Mouse (Mus musculus): ENCODE results near the gene Fmo6. TPM values are rescaled to one million over a fixed set of nuclear protein-coding genes. Genes with fewer than 3 reads are reported as not detected.

The Fmo6 gene
- total RNA-seq (2021) = not detected
- long read RNA-seq, experiment 1 = 0 reads
- long read RNA-seq, experiment 2 = 0 reads

DNA sequence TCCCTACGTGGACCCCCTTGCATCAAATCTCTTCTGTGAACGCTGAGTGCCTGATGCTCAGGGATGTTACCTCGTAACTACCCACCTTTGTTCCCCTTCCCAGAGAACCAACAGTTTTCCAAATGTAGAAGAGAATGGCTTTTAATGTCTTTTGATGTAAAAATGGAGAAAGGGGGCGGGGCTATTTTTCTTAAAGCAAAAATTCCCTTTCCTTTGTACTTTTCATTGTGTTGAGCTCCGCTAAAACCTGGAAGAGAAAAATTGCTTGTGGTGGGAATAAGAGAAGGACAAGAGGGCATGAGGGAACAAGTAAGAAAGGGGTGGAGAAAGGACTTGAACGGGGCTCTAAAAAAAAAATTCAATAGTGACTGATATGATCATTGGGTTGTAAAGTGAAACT lies at the start of gene Fmo6:
Gene Fmo6 (minus strand): TSS at position 101 of the 400 bp plus-strand sequence.
- DNase-seq (ENCODE audit: low spot score in 2 of 2) = no peak

DNA sequence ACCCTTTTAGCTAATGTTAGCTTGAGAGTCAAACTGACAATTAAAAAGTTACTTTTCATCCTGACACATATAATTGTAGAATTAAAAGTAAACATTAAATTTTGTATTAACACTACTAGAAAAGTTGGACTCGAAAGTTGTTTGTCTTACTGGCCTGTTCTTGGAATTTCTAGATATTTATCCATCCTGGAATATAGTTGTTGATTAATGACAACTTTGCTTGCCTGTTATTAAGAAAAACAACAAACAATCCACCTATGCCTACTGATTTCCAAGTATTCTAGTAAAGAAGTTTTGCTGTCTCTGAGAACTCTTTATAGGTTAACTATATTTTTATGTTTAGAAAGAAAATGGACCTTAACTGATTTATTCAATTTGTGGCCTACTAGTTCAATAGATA lies 49.5 kb upstream of the Fmo6 start:
- no peak for DNase-seq (ENCODE audit: low spot score in 2 of 2)

DNA sequence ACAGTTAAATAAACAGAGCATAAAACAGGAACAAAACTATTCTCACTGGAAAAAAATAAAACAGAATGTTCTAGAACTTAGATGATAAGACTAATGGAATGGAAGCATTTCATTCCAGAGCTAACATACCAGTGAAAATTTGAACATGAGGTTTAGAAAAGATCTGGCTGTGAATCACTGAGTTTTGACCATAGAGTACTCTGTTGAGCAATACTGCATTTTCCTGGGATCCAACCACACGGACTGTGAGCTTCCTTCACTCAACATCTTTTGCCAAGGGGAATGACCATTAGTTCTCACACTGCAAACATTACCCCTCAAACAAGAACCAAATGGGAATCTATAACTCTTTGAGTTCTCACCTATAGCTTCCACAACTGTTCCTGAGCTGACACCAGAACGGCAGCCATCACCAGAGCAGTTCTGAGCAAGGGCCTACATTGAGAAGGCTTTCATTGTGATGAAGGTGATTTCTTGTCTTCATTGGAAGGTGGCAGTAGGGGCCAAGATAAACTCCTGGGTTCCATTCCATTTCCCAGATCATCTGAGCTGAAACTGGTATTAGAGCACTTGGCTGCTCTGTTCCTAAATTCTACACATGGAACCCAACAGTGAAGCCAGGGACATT lies 48.9 kb upstream of the Fmo6 start:
- no peak for DNase-seq (ENCODE audit: low spot score in 2 of 2)

DNA sequence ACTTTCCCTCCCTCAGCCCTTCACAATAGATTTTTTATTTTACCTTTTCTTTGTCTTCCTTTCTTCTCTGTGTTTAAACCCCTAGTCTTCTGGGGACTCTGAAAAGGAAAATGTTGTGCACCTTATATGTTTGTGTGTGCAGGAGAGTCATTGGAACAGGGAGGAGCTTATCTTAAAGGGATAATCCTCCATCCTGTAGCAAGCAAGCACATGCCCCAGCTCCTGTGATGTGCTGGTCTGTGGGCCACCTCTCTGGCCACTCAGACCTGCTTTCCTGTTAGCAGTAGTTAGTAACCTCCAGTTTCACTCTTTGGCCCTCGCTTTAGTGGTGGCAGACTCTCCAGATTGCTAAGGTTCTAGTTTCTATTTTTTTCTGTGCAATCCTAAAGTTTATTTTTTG lies 47.1 kb upstream of the Fmo6 start, which contains the start of gene Fmo3:
Gene Fmo3 (minus strand): TSS at position 101 of the 400 bp plus-strand sequence.
- DNase-seq (ENCODE audit: low spot score in 2 of 2) = no peak

DNA sequence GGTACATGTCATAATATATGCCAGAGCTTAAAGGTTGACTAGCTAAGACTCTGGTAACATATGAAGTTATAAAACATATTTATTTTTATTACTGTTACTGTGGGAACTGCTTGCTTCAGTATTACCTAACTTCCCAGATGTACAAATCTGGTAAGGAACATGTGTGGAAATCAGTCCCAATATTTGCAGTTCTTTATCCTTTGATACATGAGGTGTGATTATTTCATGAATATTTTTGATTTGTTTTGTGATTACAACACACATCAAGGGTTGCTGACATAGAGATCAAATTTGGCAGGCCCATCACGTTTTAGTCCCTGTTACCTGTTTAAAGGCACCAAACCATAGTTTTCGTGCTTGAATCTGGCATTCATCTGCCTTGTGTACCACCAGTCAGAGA lies 26.2 kb upstream of the Fmo6 start:
- no peak for DNase-seq (ENCODE audit: low spot score in 2 of 2)

DNA sequence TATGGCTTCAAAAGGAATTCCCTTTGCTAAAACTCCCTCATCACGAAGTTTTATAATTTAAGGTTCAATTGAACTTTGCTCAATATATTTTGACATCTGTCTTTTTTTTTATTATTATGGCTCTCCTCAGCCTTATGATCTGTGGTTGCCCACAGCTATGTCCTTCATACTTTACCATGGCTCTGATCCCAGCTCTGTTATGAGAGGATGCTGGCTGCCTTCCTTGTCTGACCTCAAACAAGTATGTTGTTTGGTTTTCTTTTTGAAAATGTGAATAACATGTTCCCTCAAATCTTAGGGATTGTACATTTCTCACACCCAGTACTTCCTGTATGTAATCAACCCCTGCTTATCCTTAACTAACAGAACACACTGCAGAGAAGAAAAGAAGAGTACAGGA lies 20.1 kb upstream of the Fmo6 start:
- no peak for DNase-seq (ENCODE audit: low spot score in 2 of 2)

DNA sequence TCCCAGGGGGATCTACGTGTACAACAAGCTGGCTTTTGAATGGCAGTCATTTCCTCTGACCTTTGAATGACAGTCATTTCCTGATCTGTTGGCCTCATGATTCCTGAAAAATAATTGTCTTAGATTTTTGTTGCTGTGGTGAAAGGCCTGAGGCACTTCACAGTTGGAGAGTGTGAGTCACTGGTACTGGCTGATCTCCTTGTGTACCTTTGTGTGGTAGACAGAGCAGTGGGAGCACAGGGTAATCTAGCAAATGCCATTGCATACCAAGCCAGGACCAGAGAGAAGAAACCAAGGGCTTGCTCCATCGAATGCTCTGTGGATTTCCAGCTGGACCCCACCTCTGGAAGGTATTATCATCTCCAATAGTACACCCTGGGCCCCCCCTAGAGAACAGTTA lies 15.8 kb upstream of the Fmo6 start:
- DNase-seq (ENCODE audit: low spot score in 2 of 2) = no peak

DNA sequence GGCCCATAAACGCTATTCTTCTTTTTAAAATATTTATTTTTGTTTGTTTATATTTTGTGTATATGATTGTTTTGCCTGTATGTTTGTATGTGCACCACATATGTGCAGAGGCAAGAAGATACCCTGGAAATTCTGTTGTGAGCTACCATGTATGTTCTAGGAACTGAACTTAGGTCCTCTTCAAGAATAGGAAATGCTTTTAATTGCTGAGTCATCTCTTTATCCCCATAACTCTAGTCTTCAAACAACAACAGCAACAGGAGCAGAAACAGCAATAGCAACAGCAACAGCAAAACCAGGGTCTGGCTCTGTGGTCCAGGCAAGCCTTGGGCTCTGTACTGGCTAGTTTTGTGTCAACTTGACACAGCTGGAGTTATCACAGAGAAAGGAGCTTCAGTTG lies 12.4 kb upstream of the Fmo6 start:
- no peak for DNase-seq (ENCODE audit: low spot score in 2 of 2)

DNA sequence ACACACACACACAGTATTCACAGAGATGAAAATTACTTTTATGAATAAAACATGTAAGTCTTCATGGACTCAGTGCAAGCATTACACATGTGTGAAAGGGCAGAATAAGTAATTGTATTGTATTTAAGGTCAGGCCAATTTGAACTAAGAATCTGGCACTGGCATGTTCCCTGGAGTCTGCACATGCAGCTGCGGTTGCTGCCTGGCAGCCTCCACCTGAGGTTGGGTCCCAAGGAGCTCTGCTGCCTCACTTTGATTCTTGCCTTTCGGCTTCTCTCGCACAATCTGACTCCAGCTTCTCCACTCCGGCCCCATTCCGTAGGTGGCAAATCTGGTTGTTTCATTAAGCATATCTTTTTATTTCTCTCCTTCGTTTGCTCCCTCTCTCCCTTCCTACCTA lies 10.6 kb upstream of the Fmo6 start:
- DNase-seq (ENCODE audit: low spot score in 2 of 2) = no peak

DNA sequence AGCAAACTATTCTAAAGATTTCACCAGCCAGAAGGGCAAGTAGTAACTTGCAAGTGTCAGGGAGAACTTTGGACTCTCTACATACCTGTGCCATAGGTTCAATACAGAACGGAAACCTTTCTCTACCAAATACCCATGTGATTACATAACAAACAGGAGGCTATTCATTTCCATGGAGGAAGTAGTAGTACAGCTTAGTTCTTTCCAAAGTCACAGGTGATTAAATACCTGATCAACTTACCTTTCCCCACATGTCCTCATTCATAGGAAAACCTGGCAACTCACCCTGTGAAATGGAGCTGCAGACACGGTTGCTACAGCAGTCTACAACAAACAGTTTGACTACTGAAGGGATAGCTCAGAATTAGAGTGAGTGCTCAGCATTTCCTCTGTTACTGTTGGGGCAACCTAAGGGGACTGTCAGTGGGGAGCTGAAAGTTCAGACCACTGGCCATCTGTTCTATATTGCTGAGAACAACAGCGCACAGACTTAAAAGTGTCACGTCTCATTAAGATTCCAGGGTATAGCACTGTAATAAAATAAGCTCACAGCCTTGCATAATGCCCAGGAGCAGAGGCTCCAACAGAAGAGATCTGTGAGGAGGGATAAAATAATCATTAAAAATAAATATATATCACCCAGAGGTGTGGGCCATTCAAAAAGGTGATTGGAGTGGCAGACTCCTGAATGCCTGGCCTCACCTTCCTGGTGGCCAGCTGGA lies 9.7 kb upstream of the Fmo6 start:
- no peak for DNase-seq (ENCODE audit: low spot score in 2 of 2)

DNA sequence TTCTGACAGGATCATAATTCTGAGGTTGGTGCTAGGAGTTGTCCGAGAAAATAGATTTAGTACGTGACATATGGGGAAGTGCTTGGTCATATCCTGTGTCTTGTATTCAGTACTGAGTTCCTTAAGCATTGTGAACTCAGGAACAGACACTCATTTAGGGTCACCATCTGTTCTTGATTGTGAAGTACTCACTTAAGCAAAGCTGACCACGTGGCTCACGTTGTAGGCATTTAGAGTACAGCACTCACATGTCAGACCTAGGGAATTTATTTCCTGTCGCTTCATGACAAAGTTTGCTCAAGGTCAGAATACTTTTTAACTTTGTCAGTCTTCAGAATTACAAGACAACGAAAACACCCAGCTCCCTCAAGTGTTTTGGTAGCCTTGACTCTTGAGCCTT lies 6.4 kb upstream of the Fmo6 start:
- DNase-seq (ENCODE audit: low spot score in 2 of 2) = no peak

DNA sequence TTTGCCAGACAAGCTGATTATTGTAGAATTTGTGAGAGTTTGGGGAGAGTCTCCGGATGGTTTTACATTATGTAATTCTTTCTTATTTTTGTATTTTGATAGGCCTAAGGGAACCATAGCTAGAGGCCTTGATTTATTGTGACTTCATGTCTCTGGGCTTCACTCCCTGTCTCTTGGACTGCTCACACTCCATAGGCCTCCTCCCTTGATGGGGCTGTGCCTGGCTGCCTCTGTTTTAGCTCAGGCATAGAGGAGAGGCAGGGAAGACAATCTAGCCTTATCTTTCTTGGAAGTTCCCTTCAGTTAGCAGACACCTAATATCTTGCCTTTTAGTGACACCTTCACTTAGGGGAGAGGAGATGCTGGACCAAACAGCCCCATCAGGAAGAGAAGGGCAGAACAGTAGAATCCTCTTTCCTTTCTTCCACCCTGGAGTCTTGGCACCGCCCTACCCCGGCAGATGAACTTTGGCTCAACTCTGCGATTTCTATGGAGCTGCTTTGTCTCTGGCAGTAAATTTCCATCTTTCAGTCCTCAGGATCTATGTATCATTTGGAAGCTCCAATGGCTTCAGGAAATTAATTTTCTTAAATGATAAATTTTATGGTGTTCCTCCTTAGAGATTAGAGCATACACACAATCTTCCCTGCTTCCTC lies 1.5 kb upstream of the Fmo6 start:
- no peak for DNase-seq (ENCODE audit: low spot score in 2 of 2)

DNA sequence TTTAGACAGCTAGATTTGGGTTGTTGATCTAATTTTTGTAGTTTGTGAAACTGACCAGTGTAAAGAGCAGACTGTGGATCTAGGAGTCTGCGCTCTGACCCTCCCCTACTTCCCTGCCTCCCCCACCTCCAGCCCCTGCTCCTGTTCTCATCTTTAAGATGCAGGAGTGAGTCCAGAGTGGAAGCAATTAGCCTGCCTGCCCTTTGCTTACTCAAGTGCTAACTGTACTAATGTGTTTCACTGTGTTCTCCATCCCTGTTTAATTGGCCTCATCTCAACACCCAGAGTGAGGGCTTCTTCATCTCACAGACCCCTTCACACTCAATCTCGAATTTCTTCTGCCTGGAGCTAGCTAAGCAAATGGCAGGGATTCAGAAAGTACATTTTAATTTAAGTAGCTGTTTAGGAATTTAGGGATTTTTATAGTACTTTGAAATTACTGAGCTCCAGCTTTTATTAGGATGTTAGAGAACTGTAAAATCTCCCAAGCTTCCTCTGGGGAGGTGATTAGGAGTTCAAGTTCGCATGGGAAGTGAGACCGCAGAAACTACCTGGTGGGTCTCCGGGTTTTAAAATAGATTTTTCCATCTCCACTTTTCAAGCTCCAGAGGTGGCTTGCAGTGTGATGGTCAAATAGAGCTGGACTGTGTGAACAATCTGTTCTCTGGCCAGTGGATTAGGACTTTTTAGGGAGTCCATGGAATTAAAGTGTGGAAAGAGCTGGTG lies 818 bp upstream of the Fmo6 start:
- DNase-seq (ENCODE audit: low spot score in 2 of 2) = no peak

DNA sequence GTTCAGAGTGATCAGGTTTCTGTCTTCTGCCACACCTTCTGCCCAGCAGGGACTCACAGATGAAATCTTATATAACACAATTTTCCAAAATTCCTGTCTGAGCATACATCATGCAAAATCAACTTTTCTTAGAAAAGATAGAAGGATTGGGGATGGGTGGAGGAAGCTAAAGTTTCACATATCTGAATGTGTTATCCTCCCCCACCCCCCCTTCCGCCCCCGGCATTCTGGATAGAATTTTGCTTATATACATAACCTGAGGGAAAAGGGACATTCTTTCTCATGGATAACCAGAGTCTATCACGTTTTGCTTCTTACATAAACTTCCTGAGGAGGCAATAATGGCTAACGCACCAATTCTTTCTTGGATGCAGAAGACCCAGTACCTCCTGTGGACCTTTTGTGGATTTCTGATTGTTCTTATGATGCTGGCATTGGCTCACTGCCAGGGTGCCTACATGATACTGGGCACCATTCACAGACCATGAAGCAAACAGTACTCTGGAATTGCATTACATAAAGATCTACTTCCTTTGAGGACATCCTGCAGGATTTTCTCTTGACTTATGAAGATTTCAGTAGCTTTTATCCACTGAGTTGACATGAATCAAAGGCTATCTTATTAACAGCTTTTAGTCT lies 2.8 kb downstream of the Fmo6 start:
- no peak for DNase-seq (ENCODE audit: low spot score in 2 of 2)

DNA sequence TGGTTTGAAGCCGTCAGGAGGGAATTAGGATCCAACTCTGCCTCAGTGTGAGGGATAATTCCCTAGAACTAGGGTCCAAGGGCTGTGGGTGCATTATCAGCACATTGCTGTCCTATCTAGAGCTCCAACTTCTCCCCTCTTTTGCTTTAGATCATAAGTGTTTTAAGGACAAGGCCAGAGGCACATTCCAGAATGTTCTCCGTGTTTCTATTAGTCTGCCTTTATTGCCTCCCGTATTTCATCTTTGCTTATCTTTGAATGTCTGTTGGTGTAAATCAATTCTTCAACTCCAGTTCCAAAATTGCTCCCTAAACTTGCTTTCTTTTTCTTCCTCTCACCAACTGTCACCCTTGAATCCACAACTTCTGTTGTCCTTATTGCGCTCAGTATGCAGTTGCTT lies 4.9 kb downstream of the Fmo6 start:
- no peak for DNase-seq (ENCODE audit: low spot score in 2 of 2)

DNA sequence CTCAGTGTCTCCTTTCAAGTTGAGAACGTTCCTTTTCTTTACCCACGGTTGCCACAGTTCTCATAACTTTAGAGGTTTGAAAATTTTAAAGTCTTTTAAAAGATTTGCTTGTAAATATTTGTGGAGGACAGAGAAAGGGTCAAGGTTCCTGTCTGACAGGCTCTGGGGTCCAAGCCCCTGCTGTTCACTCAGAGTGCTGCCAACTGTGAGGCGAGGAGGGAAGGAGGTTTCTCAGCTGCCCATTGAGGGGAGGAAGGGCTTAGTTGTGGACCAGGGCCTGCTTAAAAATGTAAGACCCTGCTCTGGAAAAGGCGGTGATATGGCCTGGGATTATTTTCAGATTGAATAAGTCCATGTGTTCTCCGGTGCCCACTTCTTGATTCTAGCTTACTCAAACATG lies 5.4 kb downstream of the Fmo6 start:
- DNase-seq (ENCODE audit: low spot score in 2 of 2) = no peak

DNA sequence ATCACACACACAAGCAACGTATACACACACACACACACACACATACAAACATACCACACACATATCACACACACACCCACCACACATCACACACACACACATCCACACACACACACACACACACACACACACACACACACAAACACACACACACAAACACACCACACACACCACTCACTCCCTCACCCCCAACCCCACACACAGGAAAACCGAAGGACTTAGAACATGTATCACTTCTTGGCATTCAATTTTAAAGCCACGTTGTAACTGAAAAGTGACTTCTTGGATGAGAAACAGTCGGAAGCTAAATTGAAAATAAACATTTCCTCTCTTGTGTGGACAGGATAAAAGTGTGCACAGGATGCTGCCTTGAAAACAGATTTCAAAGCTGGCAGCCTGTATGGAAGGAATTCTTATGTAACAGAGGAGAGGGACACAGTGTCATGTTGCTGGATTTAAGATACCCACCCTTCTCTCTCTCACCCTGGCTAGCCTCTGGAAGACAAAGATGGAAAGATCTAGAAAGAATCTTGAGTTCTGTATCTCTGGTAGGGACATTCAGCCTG lies 5.9 kb downstream of the Fmo6 start:
- DNase-seq (ENCODE audit: low spot score in 2 of 2) = no peak

DNA sequence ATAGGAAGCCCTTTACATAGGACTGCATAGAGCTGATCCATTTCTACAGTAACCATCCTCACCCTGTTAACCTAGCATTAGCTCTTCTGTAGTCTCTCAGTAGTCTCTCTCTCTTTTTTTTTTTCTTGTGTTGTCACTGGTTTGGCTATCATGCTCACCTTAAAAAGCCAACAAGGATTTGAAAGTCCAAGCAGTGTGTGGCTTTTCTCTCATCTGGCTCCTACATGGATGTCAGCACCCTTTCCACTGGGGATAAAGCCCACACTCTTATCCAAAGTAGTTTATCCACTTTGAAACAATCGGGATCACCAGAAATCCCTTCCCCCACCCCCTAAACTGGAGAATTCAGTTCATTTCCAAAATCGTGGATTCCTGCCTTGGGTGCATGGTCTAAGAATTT lies 6.7 kb downstream of the Fmo6 start:
- DNase-seq (ENCODE audit: low spot score in 2 of 2) = no peak

DNA sequence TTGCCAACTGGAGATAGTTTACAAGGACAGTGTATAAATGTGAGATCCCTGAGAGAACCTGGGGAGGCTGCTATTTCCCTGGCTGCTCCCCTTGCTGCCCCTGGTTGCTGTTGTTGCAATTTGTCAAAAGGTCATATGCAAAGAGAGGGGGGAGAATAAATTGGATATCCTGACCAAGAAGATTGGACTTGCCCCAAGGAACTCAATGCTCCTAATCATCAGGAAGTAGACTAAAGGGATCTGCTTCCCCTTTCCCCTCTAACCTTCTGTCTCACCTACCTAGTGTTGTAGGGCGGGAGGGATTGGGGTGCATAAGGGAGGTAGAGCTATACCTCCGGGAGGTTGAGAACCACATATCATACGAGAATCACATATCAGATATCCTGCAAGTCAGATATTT lies 8.2 kb downstream of the Fmo6 start:
- no peak for DNase-seq (ENCODE audit: low spot score in 2 of 2)

DNA sequence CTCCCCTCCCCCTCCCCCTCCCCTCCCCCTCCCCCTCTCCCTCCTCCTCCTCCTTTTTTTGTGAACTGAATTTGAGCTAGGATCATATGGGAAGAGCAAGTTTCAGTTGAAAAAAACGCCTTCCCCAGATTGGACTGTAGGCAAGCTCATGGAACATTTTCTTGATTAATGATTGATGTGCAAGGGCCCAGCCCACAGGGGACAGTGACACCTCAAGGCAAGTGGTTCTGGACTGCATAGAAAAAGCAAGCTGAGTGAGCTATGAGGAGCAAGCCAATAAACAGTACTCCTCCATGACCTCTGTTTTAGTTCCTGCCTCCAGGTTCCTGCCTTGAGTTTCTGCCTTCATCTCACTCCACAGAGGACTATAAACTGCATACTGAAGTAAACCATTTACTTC lies 12.2 kb downstream of the Fmo6 start:
- DNase-seq (ENCODE audit: low spot score in 2 of 2) = no peak

DNA sequence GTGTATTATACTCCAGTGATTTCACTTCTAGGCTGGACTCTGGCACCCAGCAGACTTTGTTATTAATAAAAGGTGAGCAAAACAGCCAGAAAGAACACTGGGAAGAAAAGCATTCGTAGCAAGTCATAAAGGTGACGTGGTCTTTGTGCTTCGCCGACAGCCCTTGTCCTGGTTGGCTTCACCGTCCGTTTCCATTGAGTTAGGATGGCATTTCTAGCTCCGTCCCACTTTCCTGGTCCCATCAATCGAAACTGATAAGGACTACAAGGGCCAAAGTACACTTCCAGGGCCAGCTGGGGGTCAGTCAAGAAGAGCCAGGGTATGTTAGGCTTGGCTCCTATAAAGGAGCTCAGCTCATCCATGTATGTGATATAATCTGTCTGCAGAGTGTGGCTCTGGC lies 20.7 kb downstream of the Fmo6 start:
- no peak for DNase-seq (ENCODE audit: low spot score in 2 of 2)
